Mouse (Mus musculus) T-helper 17 cell (primary cell): ENCODE measurements around the gene Acvr2b.
"Not testable (repeated sequence)": the region's sequence is repeated elsewhere in the genome, so short reads cannot be mapped to it uniquely, and the experiment has no call there.

Source experiments
- in situ Hi-C, 2 experiments: fragments of 300-600 bp; cut with MboI, MseI; formaldehyde crosslinking; loops; 1 replicate in 1 of 2; 2 replicates in 1 of 2; pipeline ENCODE4 v1.15.1; 2025; ENCODE audit warnings: high pct_unique_total_duplicates in 2 of 2

Gene Acvr2b

DNA sequence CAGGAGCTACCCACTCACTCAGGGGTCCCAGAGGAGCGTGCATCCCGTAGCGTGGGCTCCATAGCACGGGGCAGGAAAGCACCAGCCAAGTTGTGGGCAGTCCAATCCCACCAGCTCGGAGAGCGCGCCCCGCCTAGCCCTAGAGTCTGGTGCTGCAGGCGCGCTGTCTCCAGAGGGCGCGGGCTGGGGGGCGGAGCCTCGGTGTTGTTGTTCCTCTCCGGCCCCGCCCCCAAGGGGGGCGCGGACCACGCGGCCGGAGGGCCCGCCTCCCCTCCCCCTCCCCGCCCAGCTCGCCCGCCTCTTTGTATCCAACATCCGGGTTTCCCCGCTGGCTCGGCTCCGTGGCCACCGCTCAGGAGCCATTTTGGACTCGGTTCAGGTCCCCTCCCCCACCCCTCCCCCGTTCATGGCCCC is at the start of gene Acvr2b:
Gene Acvr2b (plus strand): TSS at position 318 of the 414 bp plus-strand sequence.
- in situ Hi-C loops: loop anchor here in 1 of 2 experiments (10.0 kb wide), 1 partner anchor 1557 kb away; no protein-coding TSS in a partner anchor

- in situ Hi-C loops: no loop called here
Measured at GRCm38 (mm10) chr9:119353926-119354325, 48.0 kb upstream of the Acvr2b start.

DNA sequence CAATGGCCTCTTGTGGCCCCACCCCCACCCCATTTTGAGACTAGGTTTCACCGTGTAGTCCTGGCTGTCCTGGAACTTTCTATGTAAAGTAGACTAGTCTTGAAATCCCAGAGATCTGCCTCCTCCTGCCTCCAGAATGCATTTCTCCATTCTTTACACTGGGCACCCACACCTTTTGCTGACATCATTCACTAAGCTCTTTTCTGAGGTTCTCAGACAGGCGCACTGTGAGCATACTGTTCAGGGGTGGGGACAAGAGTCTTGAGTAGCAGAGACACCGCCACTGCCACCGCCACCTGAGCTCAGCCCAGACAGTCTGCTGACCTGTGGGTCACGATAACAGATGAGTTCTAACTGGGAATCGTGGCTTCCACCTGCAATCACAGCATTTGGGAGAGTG is 46.0 kb upstream of the Acvr2b start:
- in situ Hi-C loops: loop anchor here in 1 of 2 experiments (5.0 kb wide), 1 partner anchor 754 kb away; no protein-coding TSS in a partner anchor

DNA sequence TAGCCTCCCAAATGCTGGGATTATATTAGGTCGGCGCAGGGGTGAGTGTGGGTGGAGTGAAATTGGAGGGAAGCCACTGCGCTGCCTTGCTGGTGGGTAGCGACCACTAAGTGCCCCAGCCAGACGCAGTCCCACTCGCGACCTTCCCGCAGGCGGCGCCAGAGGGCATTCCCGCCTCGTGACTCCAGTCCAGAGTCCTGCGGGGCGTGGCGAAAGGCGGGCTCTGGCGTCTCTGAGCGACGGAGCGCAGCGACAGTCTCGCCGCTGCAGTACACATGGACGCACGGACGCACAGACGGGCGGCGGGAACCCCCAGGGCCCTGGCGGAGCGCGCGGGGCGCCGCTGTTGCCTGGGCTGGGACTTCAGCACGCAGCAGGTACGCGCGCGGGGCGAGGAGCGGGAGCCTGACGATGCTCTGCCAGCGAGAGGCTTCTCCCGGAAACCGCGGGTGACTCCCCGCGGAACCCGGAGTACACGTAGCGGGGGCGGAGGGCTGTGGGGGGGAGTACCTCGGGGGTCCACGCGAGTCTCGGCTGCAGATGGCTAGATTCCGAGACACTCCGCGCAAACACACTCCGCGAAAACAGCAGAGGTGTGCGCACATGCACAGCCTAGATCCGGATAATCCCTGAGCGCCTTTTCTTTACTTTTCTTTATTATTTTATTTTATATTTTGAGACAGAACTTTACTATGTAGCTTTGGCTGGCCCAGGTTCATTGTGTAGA is 44.4 kb upstream of the Acvr2b start, which contains the start of gene Xylb:
Gene Xylb (plus strand): TSS at position 51 of the 727 bp plus-strand sequence.
- in situ Hi-C loops: loop anchor here in 1 of 2 experiments (5.0 kb wide), 1 partner anchor 755 kb away; no protein-coding TSS in a partner anchor

DNA sequence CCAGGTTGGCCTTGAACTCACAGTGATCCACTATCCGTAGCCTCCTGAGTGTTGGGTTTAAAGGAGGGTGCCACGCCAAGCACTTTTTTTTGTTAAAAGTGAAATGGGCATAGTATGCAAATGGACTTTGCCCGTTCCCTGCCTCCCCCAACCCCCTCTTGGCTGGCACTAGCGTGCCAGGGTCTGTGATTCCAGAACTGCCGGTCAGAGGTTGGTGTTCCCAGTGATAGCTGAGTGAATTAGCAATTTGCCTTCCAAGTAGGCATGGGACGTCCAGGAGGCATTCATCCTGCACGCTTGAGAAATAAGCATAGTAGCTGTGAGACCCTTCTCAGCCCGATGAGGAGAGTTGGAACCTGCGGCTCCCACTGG is 43.9 kb upstream of the Acvr2b start:
- in situ Hi-C loops: loop anchor here in 1 of 2 experiments (5.0 kb wide), 1 partner anchor 756 kb away; no protein-coding TSS in a partner anchor

DNA sequence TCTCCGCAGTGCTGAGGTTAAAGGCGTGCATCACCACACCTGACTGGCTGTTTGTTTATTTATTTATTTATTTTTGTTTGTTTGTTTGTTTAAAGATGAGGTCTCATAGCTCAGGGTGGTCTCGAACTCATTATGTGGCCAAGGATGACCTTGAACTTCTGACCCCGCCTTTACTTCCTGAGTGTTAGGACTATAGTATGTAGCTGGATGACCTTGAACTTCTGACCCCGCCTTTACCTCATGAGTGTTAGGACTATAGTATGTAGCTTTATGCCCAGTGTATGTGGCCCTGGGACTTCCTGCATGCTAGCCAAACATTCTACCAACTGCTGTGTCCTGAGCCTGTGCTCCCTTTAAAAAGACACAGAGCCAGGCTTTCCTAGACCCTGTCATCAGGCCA is 40.5 kb upstream of the Acvr2b start:
- in situ Hi-C loops: no loop called here

GRCm38 (mm10) chr9:119363229-119363628 is 38.7 kb upstream of the Acvr2b start:
- in situ Hi-C loops: no loop called here

GRCm38 (mm10) chr9:119365284-119365683 is 36.6 kb upstream of the Acvr2b start, which contains the start of gene Slc22a14:
TSS of gene Slc22a14 (minus strand) at chr9:119365553.
- in situ Hi-C loops: no loop called here

DNA sequence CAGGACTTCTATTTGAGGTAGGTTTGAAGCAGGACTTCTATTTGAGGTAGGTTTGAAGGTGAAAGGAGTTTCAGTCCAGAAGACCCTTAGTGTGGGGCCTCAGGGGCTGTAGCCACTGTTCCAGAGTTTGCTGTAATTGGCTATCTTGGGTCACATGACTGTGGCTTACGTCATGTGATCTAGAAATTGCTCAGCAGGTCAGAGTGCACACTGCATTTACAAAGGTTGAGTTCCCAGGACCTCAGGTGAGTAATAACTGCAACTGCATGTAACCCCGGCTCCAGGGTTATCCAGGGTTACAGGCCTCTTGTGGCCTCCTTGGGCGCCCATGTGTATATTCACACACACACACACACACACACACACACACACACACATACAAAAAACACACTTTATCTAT is 33.6 kb upstream of the Acvr2b start:
- in situ Hi-C loops: no loop called here

DNA sequence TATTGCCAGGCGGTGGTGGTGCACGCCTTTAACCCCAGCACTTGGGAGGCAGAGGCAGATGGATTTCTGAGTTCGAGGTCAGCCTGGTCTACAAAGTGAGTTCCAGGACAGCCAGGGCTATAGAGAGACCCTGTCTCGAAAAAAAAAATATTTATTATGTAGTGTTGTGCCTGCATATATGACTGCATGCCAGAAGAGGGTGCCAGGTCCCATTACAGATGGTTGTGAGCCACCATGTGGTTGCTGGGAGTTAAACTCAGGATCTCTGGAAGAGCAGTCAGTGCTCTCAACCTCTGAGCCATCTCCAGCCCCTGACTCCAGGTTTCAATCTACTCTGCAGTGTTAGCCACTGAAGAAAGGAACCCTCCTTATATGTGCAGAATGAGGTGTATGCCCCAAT is 31.1 kb upstream of the Acvr2b start:
- in situ Hi-C loops: not testable (repeated sequence)

DNA sequence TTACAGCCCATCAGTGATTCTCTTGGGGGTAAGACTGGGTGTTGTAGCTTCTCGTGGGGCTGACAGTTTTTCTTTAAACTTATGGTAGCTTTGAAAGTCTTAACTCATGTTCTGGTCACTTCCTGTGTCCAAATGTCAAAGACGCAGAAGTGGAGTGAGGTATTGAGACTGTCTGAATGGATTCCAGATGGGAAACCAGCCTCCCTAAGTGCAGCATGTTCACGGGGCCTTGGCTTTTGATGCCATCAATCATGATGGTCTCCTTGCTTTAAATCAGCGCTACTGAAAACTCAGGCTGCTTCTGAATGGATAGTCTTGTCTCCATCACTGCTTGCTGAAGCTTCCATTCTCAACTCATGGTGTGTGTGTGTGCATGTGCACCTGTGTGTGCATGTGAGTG is 30.7 kb upstream of the Acvr2b start:
- in situ Hi-C loops: no loop called here

- in situ Hi-C loops: no loop called here
Measured at GRCm38 (mm10) chr9:119375008-119375407, 26.9 kb upstream of the Acvr2b start.

- in situ Hi-C loops: no loop called here
Measured at GRCm38 (mm10) chr9:119375556-119375955, 26.4 kb upstream of the Acvr2b start.

DNA sequence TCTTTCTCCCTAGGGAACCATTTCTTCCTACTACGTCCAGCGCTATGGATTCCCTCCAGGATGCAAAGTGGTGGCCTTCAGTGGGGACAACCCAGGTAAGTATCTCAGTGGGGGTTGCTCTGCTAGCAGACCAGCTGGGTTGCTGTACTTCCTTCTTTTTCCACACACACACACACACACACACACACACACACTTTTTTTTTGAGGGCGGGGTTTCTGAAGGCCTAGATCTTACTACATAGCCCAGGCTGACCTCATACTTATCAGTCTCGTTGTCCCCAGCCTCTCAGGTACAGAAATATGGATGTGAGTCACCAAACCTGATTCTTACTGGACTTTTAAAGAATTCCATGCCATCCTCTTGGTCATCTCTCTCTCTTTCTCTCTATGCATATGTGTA is 23.7 kb upstream of the Acvr2b start:
- in situ Hi-C loops: no loop called here

DNA sequence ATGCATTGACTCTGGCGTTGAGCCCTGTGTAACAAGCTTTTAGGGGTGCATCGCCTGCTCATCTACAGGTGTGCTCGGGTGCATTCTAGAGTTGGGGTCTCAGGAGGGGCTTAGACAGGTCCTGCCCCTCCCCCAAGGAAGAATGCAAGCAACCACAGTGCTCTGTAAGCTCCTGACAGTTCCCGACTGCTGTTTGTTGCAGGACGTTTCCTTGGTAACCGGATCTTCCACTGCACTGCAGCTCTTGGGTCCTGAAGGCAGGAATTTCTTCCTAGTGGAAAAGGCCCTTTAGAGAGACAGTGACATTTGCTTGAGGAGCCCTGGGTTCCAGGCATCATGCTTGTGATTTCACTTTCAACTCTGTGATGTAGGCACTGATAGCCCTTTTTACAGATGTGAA is 19.3 kb upstream of the Acvr2b start:
- in situ Hi-C loops: no loop called here

- in situ Hi-C loops: no loop called here
Measured at GRCm38 (mm10) chr9:119388956-119389355, 13.0 kb upstream of the Acvr2b start.

- in situ Hi-C loops: no loop called here
Measured at GRCm38 (mm10) chr9:119390214-119390613, 11.7 kb upstream of the Acvr2b start.

DNA sequence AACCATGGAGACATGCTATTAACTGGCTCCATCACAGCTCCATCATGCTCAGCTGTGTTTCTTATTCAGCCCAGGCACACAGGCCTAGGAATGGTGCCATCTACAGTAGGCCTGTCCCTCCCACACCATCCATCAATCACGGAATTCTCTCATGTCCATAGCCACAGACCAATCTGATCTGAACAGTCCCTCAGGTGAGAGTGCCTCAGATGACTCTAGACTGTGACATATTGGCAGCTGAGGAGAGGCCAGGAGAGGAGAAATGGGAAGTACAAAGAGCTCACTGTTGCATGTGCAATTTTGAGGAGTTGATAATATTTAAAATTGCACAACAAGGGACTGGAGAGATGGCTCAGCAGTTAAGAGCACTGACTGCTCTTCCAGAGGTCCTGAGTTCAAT is 7.1 kb upstream of the Acvr2b start:
- in situ Hi-C loops: no loop called here

DNA sequence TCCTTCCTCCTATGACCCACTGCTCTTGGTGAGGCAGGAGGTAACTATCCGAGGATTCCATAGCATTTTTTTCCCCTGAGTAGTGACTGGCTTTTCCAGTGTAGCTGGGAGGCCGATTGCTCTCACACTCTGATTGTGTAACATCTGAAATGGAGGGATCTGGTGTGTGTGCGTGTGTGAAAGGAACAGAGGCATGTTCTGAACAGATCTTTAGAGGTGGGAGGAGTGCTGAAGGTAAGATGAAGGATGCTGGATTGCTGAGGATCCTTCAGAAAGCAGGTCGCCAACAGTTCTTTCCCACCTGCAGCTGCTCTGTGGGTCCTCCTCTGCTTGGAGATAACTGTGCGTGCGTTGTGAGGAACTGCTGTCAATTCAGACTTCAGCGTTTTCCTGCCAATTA is 567 bp upstream of the Acvr2b start:
- in situ Hi-C loops: loop anchor here in 1 of 2 experiments (10.0 kb wide), 1 partner anchor 1557 kb away; no protein-coding TSS in a partner anchor

GRCm38 (mm10) chr9:119402253-119403235 is 626 bp downstream of the Acvr2b start:
- in situ Hi-C loops: loop anchor here in 1 of 2 experiments (10.0 kb wide), 1 partner anchor 1558 kb away; no protein-coding TSS in a partner anchor

- in situ Hi-C loops: loop anchor here in 1 of 2 experiments (10.0 kb wide), 1 partner anchor 1558 kb away; no protein-coding TSS in a partner anchor
Measured at GRCm38 (mm10) chr9:119403236-119403641, 1.3 kb downstream of the Acvr2b start.

- in situ Hi-C loops: loop anchor here in 1 of 2 experiments (10.0 kb wide), 1 partner anchor 1559 kb away; no protein-coding TSS in a partner anchor
Measured at GRCm38 (mm10) chr9:119404090-119404489, 2.2 kb downstream of the Acvr2b start.
